Comparison of ENCODE assay signal across 7 mouse cellular contexts in genomic region chr17:78917696-78918095, GRCm38 (mm10). TPM values are rescaled to one million over a fixed set of nuclear protein-coding genes. Genes with fewer than 3 reads are reported as not detected.
A peak's percentile ranks its signal among the peaks of the same experiment; 100 is the strongest.
DNase-seq lines count a peak whose midpoint lies in the region; ATAC-seq and TF ChIP-seq lines count a peak whose summit lies in the region.

No protein-coding gene starts in this region.

- no peaks in the 10 kb centered on the region for H3K9me3 ChIP-seq in forebrain, embryonic 11.5 days (ENCODE audit: control insufficient read depth, low read length)
- no peaks in the 10 kb centered on the region for H3K9me3 ChIP-seq in limb, embryonic 13.5 days
- no peaks in the 10 kb centered on the region for H3K9me3 ChIP-seq in neural tube, embryonic 14.5 days (ENCODE audit: control insufficient read depth, low read length)

- DNase-seq in layer of hippocampus, adult 2 months (ENCODE audit: low spot score in 2 of 2) = no peak
- DNase-seq in layer of hippocampus, postnatal 25 days (ENCODE audit: extremely low spot score in 1 of 2, low spot score in 1 of 2) = no peak
- no peak for DNase-seq in forebrain, embryonic 11.5 days (ENCODE audit: low spot score)
- no peak for DNase-seq in right cerebral cortex, postnatal 4 days

- H3K4me1 ChIP-seq in forebrain, embryonic 11.5 days (replicated peaks; ENCODE audit: control insufficient read depth, insufficient read depth, low read length) = no peaks in the 10 kb centered on the region; the same call in 1 of the 2 replicates
- peaks cover 14% of the 10 kb centered on the region for H3K4me1 ChIP-seq in limb, embryonic 13.5 days
- H3K4me1 ChIP-seq in neural tube, embryonic 14.5 days (ENCODE audit: control insufficient read depth, insufficient read depth, low read length) = peaks cover 7% of the 10 kb centered on the region

- H3K27ac ChIP-seq in layer of hippocampus, adult 2 months = peak overlapping the region; percentile 94
- no peak overlapping the region for H3K27ac ChIP-seq in forebrain, embryonic 11.5 days (ENCODE audit: low read depth, low read length)
- 0 out of 2 replicates have a peak overlapping the region, but pooled peaks have one; percentile 22 for H3K27ac ChIP-seq in limb, embryonic 13.5 days
- no peak overlapping the region for H3K27ac ChIP-seq in neural tube, embryonic 14.5 days (ENCODE audit: low read depth, low read length)

- peaks cover 8% of the 10 kb centered on the region for H3K36me3 ChIP-seq in forebrain, embryonic 11.5 days (ENCODE audit: control insufficient read depth, insufficient read depth, low read length)
- H3K36me3 ChIP-seq in limb, embryonic 13.5 days = peaks cover 37% of the 10 kb centered on the region
- peaks cover 19% of the 10 kb centered on the region for H3K36me3 ChIP-seq in neural tube, embryonic 14.5 days (ENCODE audit: control insufficient read depth, insufficient read depth, low read length)

- ATAC-seq in forebrain, embryonic 11.5 days (replicated peaks; ENCODE audit: low FRiP score) = no peak
- no peak for ATAC-seq in limb, embryonic 13.5 days (ENCODE audit: low FRiP score, low read depth)
- no peak for ATAC-seq in neural tube, embryonic 14.5 days (ENCODE audit: low read depth)
- no peak for ATAC-seq in activated CD4-positive, CD25-positive, alpha-beta regulatory T cell, adult 4 months

- H3K9ac ChIP-seq in forebrain, embryonic 11.5 days (ENCODE audit: low read length) = no peak overlapping the region
- H3K9ac ChIP-seq in limb, embryonic 13.5 days = no peak overlapping the region
- H3K9ac ChIP-seq in neural tube, embryonic 14.5 days (replicated peaks; ENCODE audit: low read depth, low read length) = peak overlapping the region; percentile 74; the same call in 1 of the 2 replicates

- 40% methylated on average over 6 of the region's 6 CpGs for WGBS in forebrain, embryonic 11.5 days
- 45% methylated on average over 6 of the region's 6 CpGs for WGBS in limb, embryonic 13.5 days
- 44% methylated on average over 6 of the region's 6 CpGs for WGBS in neural tube, embryonic 14.5 days

- no peak for TF ChIP-seq CTCF in layer of hippocampus, adult 2 months (conservative IDR thresholded peaks at IDR 0.05)

- 0 out of 2 replicates have a peak overlapping the region, but pooled peaks have one; percentile 15 for H3K4me2 ChIP-seq in forebrain, embryonic 11.5 days (ENCODE audit: low read depth, low read length, severe bottlenecking)
- H3K4me2 ChIP-seq in limb, embryonic 13.5 days (replicated peaks) = peak overlapping the region; percentile 76
- peak overlapping the region; percentile 70 for H3K4me2 ChIP-seq in neural tube, embryonic 14.5 days (ENCODE audit: low read depth, low read length)

- H3K4me3 ChIP-seq in layer of hippocampus, adult 2 months = no peak overlapping the region
- H3K4me3 ChIP-seq in forebrain, embryonic 11.5 days (ENCODE audit: low read depth, low read length) = no peak overlapping the region
- H3K4me3 ChIP-seq in limb, embryonic 13.5 days = peak overlapping the region; percentile 76
- peak overlapping the region; percentile 69; the same call in 1 of the 2 replicates for H3K4me3 ChIP-seq in neural tube, embryonic 14.5 days (ENCODE audit: low read depth, low read length)

- no peaks in the 10 kb centered on the region for H3K27me3 ChIP-seq in forebrain, embryonic 11.5 days (ENCODE audit: control insufficient read depth, insufficient read depth, low read length)
- H3K27me3 ChIP-seq in limb, embryonic 13.5 days = no peaks in the 10 kb centered on the region
- H3K27me3 ChIP-seq in neural tube, embryonic 14.5 days (ENCODE audit: control insufficient read depth, insufficient read depth, low read length) = no peaks in the 10 kb centered on the region

RNA-seq across cellular contexts. Expression of gene Cebpzos, which starts 1.4 kb away (rescaled TPM):
- 10 to 100 TPM; 27.2 to 33.5 TPM for total RNA-seq in layer of hippocampus, adult 2 months (2021)
- 10 to 100 TPM; 25.7 to 35.0 TPM for total RNA-seq in layer of hippocampus, postnatal 25 days (2021)
- polyA plus RNA-seq in forebrain, embryonic 11.5 days (2014; fragmentation: Nextera tagmentation; extraction: Ambion mirVana) = 98.7 and 121 TPM in 2 replicates
- polyA plus RNA-seq in limb, embryonic 13.5 days (2015; fragmentation: Nextera tagmentation; extraction: Ambion mirVana) = 94.3 and 99.8 TPM in 2 replicates
- 114 and 118 TPM in 2 replicates for polyA plus RNA-seq in neural tube, embryonic 14.5 days (2014; fragmentation: Nextera tagmentation; extraction: Ambion mirVana)
- polyA plus RNA-seq in activated CD4-positive, CD25-positive, alpha-beta regulatory T cell, adult 4 months (2017; shearing (Covaris generic)) = 10 to 100 TPM; 82.0 to 84.0 TPM

RNA-seq across cellular contexts. Expression of gene Sult6b1, which starts 10.9 kb away (rescaled TPM):
- total RNA-seq in layer of hippocampus, adult 2 months (2021) = not detected
- not detected for total RNA-seq in layer of hippocampus, postnatal 25 days (2021)
- polyA plus RNA-seq in forebrain, embryonic 11.5 days (2014; fragmentation: Nextera tagmentation; extraction: Ambion mirVana) = 0.33 TPM in 1 of 2 replicates, not detected in the other
- polyA plus RNA-seq in limb, embryonic 13.5 days (2015; fragmentation: Nextera tagmentation; extraction: Ambion mirVana) = not detected in 2 replicates
- not detected in 2 replicates for polyA plus RNA-seq in neural tube, embryonic 14.5 days (2014; fragmentation: Nextera tagmentation; extraction: Ambion mirVana)
- polyA plus RNA-seq in activated CD4-positive, CD25-positive, alpha-beta regulatory T cell, adult 4 months (2017; shearing (Covaris generic)) = 1 to 10 TPM in 1 of 2 experiments, under 1 TPM in 1; 0.68 to 1.4 TPM

RNA-seq across cellular contexts. Expression of gene Cebpz, which starts 19.2 kb away (rescaled TPM):
- total RNA-seq in layer of hippocampus, adult 2 months (2021) = 10 to 100 TPM; 36.2 to 36.9 TPM
- 10 to 100 TPM; 32.5 to 32.9 TPM for total RNA-seq in layer of hippocampus, postnatal 25 days (2021)
- 57.6 and 59.9 TPM in 2 replicates for polyA plus RNA-seq in forebrain, embryonic 11.5 days (2014; fragmentation: Nextera tagmentation; extraction: Ambion mirVana)
- 65.5 and 68.1 TPM in 2 replicates for polyA plus RNA-seq in limb, embryonic 13.5 days (2015; fragmentation: Nextera tagmentation; extraction: Ambion mirVana)
- polyA plus RNA-seq in neural tube, embryonic 14.5 days (2014; fragmentation: Nextera tagmentation; extraction: Ambion mirVana) = 43.5 and 45.3 TPM in 2 replicates
- polyA plus RNA-seq in activated CD4-positive, CD25-positive, alpha-beta regulatory T cell, adult 4 months (2017; shearing (Covaris generic)) = 10 to 100 TPM; 49.7 to 74.8 TPM

RNA-seq across cellular contexts. Expression of gene Ndufaf7, which starts 19.2 kb away (rescaled TPM):
- 10 to 100 TPM; 53.9 to 55.4 TPM for total RNA-seq in layer of hippocampus, adult 2 months (2021)
- total RNA-seq in layer of hippocampus, postnatal 25 days (2021) = 10 to 100 TPM; 52.7 to 58.2 TPM
- 46.1 and 52.7 TPM in 2 replicates for polyA plus RNA-seq in forebrain, embryonic 11.5 days (2014; fragmentation: Nextera tagmentation; extraction: Ambion mirVana)
- 60.0 and 61.6 TPM in 2 replicates for polyA plus RNA-seq in limb, embryonic 13.5 days (2015; fragmentation: Nextera tagmentation; extraction: Ambion mirVana)
- polyA plus RNA-seq in neural tube, embryonic 14.5 days (2014; fragmentation: Nextera tagmentation; extraction: Ambion mirVana) = 62.5 and 68.8 TPM in 2 replicates
- polyA plus RNA-seq in activated CD4-positive, CD25-positive, alpha-beta regulatory T cell, adult 4 months (2017; shearing (Covaris generic)) = 10 to 100 TPM; 58.3 to 60.6 TPM

RNA-seq across cellular contexts. Expression of gene Eif2ak2, which starts 35.3 kb away (rescaled TPM):
- total RNA-seq in layer of hippocampus, adult 2 months (2021) = 1 to 10 TPM; 5.4 to 6.2 TPM
- total RNA-seq in layer of hippocampus, postnatal 25 days (2021) = 1 to 10 TPM; 4.1 to 5.9 TPM
- polyA plus RNA-seq in forebrain, embryonic 11.5 days (2014; fragmentation: Nextera tagmentation; extraction: Ambion mirVana) = 6.5 and 7.5 TPM in 2 replicates
- polyA plus RNA-seq in limb, embryonic 13.5 days (2015; fragmentation: Nextera tagmentation; extraction: Ambion mirVana) = 13.5 and 16.0 TPM in 2 replicates
- 1.3 and 2.8 TPM in 2 replicates for polyA plus RNA-seq in neural tube, embryonic 14.5 days (2014; fragmentation: Nextera tagmentation; extraction: Ambion mirVana)
- polyA plus RNA-seq in activated CD4-positive, CD25-positive, alpha-beta regulatory T cell, adult 4 months (2017; shearing (Covaris generic)) = 10 to 100 TPM; 23.5 to 37.7 TPM

Comparison
In these comparisons a context has a peak if more than half of its experiments do, and no peak if none do; other contexts are left out.
1. H3K27ac ChIP-seq: peak in layer of hippocampus, adult 2 months (single experiment) and limb, embryonic 13.5 days (single experiment); none in forebrain, embryonic 11.5 days (single experiment) and neural tube, embryonic 14.5 days (single experiment).
2. H3K4me3 ChIP-seq: peak in limb, embryonic 13.5 days (single experiment) and neural tube, embryonic 14.5 days (single experiment); none in layer of hippocampus, adult 2 months (single experiment) and forebrain, embryonic 11.5 days (single experiment).
3. H3K4me2 ChIP-seq: peak in every context shown above with its lines; median percentile 76 in limb, embryonic 13.5 days; 70 in neural tube, embryonic 14.5 days; 15 in forebrain, embryonic 11.5 days.